Mouse (Mus musculus) left cerebral cortex, adult 8-10 months (tissue): ENCODE measurements around the gene Snw1. TPM values are rescaled to one million over a fixed set of nuclear protein-coding genes. Genes with fewer than 3 reads are reported as not detected.

Experiments used
- DNase-seq, 2 experiments: peaks; one replicate each; pipeline ENCODE4 v3.0.0; 2022; ENCODE audit warnings: low spot score in 2 of 2
- microRNA-seq, 2 experiments: library from miRNA; unstranded; fragments of <30 nt; microRNA quantifications; one replicate each; pipeline ENCODE4 v1.2.0; 2022
- total RNA-seq, 4 experiments: library from RNA; stranded (reverse); gene quantifications; 2 replicates each; pipeline ENCODE4 v1.2.4; 2022

The Snw1 gene
- total RNA-seq, 4 experiments from 2014 or later: 65.5 to 74.1 (median 70.7) TPM

GRCm38 (mm10) chr12:87423700-87424099 lies 48.4 kb downstream of the Snw1 start:
- no peak for DNase-seq

- DNase-seq: no peak
These were observed 50.2 kb downstream of the Snw1 start for GRCm38 (mm10) chr12:87421708-87422507.

- no peak for DNase-seq
These were observed 52.0 kb downstream of the Snw1 start for GRCm38 (mm10) chr12:87419974-87420485.

GRCm38 (mm10) chr12:87418921-87419320 lies 53.2 kb downstream of the Snw1 start:
- no peak for DNase-seq

GRCm38 (mm10) chr12:87416690-87417089 lies 55.4 kb downstream of the Snw1 start:
- DNase-seq: no peak

- DNase-seq: no peak
These were observed 56.7 kb downstream of the Snw1 start for GRCm38 (mm10) chr12:87415358-87415757.

GRCm38 (mm10) chr12:87413179-87413790 lies 58.8 kb downstream of the Snw1 start:
- peak; percentile 24 to 40 for DNase-seq

- DNase-seq: no peak
These were observed 61.1 kb downstream of the Snw1 start for GRCm38 (mm10) chr12:87410999-87411398.

GRCm38 (mm10) chr12:87409123-87409522 lies 63.0 kb downstream of the Snw1 start:
- DNase-seq: no peak

GRCm38 (mm10) chr12:87407869-87408605 lies 64.0 kb downstream of the Snw1 start:
- DNase-seq: no peak

- DNase-seq: no peak
These were observed 66.4 kb downstream of the Snw1 start for GRCm38 (mm10) chr12:87405721-87406120.

GRCm38 (mm10) chr12:87405165-87405564 lies 66.9 kb downstream of the Snw1 start:
- no peak for DNase-seq

- DNase-seq: no peak
These were observed 70.2 kb downstream of the Snw1 start for GRCm38 (mm10) chr12:87401883-87402282.

- DNase-seq: no peak
These were observed 72.8 kb downstream of the Snw1 start for GRCm38 (mm10) chr12:87399119-87399819.

Small RNA genes lying within 50 kb of the gene (microRNA-seq; reads per million reads assigned to microRNA genes)
- gene Mir3068: 56.4 to 84.0 reads per million in 2 experiments

Other genes starting within 250 kb of the Snw1 start
- 1 to 10 TPM in 2 of 4 experiments, under 1 TPM in 2; 0.89 to 1.6 (median 1.0) TPM for gene Noxred1, start 233.5 kb downstream of the Snw1 start, total RNA-seq
- gene Vipas39, start 206.0 kb downstream of the Snw1 start, total RNA-seq: 10 to 100 TPM; 50.5 to 60.0 (median 57.6) TPM
- gene Ahsa1, start 205.8 kb downstream of the Snw1 start, total RNA-seq: 100 to 1,000 TPM; 129 to 167 (median 149) TPM
- under 1 TPM; 0.32 to 0.91 (median 0.54) TPM for gene Ism2, start 172.6 kb downstream of the Snw1 start, total RNA-seq
- gene Sptlc2, start 83.9 kb downstream of the Snw1 start, total RNA-seq: 10 to 100 TPM; 27.6 to 37.0 (median 32.7) TPM
- gene Slirp, start 28.4 kb downstream of the Snw1 start, total RNA-seq: 100 to 1,000 TPM; 101 to 134 (median 108) TPM
- 10 to 100 TPM; 18.8 to 22.9 (median 19.0) TPM for gene Alkbh1, start 28.3 kb downstream of the Snw1 start, total RNA-seq
- gene Gm5788, start 22.4 kb upstream of the Snw1 start, total RNA-seq: not detected
- not detected for gene Gm8300, start 42.0 kb upstream of the Snw1 start, total RNA-seq
- gene Oog1, start 130.4 kb upstream of the Snw1 start, total RNA-seq: not detected
- gene Gm4027, start 146.6 kb upstream of the Snw1 start, total RNA-seq: not detected
- not detected for gene Gm16381, start 172.3 kb upstream of the Snw1 start, total RNA-seq